Mouse (Mus musculus): ENCODE measurements at regions not wholly inside any gene's neighbourhood (a gene's known extent, or its start where the extent isn't known, plus 50 kb on each side); places are given as distances from the start of the nearest gene placed in this dataset.

- ATAC-seq (ENCODE audit: extremely low read depth, insufficient number of reproducible peaks, low FRiP score, poor library complexity, severe bottlenecking): no peak
Measured at GRCm38 (mm10) chr6:100406504-100406903, 119.2 kb upstream of the Rybp start.

- ATAC-seq (ENCODE audit: extremely low read depth, insufficient number of reproducible peaks, low FRiP score, poor library complexity, severe bottlenecking): no peak
Measured at GRCm38 (mm10) chr6:100404161-100404560, 116.9 kb upstream of the Rybp start.

- no peak for ATAC-seq (ENCODE audit: extremely low read depth, insufficient number of reproducible peaks, low FRiP score, poor library complexity, severe bottlenecking)
Measured at GRCm38 (mm10) chr6:100402716-100403115, 115.4 kb upstream of the Rybp start.

- ATAC-seq (ENCODE audit: extremely low read depth, insufficient number of reproducible peaks, low FRiP score, poor library complexity, severe bottlenecking): no peak
Measured at GRCm38 (mm10) chr6:100401728-100402127, 114.4 kb upstream of the Rybp start.

GRCm38 (mm10) chr6:100399387-100399786 lies 112.1 kb upstream of the Rybp start:
- peak; percentile 57 for ATAC-seq (ENCODE audit: extremely low read depth, insufficient number of reproducible peaks, low FRiP score, poor library complexity, severe bottlenecking)

GRCm38 (mm10) chr6:100396311-100397200 lies 109.3 kb upstream of the Rybp start:
- no peak for ATAC-seq (ENCODE audit: extremely low read depth, insufficient number of reproducible peaks, low FRiP score, poor library complexity, severe bottlenecking)

GRCm38 (mm10) chr6:100390258-100390910 lies 103.1 kb upstream of the Rybp start:
- ATAC-seq (ENCODE audit: extremely low read depth, insufficient number of reproducible peaks, low FRiP score, poor library complexity, severe bottlenecking): no peak

GRCm38 (mm10) chr6:100387042-100387441 lies 99.8 kb upstream of the Rybp start:
- ATAC-seq (ENCODE audit: extremely low read depth, insufficient number of reproducible peaks, low FRiP score, poor library complexity, severe bottlenecking): no peak

GRCm38 (mm10) chr6:100385640-100386039 lies 98.4 kb upstream of the Rybp start:
- ATAC-seq (ENCODE audit: extremely low read depth, insufficient number of reproducible peaks, low FRiP score, poor library complexity, severe bottlenecking): no peak

GRCm38 (mm10) chr6:100381046-100381445 lies 93.8 kb upstream of the Rybp start:
- peak; percentile 86 for ATAC-seq (ENCODE audit: extremely low read depth, insufficient number of reproducible peaks, low FRiP score, poor library complexity, severe bottlenecking)

GRCm38 (mm10) chr6:100380536-100380935 lies 93.3 kb upstream of the Rybp start:
- no peak for ATAC-seq (ENCODE audit: extremely low read depth, insufficient number of reproducible peaks, low FRiP score, poor library complexity, severe bottlenecking)

- ATAC-seq (ENCODE audit: extremely low read depth, insufficient number of reproducible peaks, low FRiP score, poor library complexity, severe bottlenecking): no peak
Measured at GRCm38 (mm10) chr6:100379792-100380191, 92.5 kb upstream of the Rybp start.

GRCm38 (mm10) chr6:100378533-100378874 lies 91.2 kb upstream of the Rybp start:
- no peak for ATAC-seq (ENCODE audit: extremely low read depth, insufficient number of reproducible peaks, low FRiP score, poor library complexity, severe bottlenecking)

- no peak for ATAC-seq (ENCODE audit: extremely low read depth, insufficient number of reproducible peaks, low FRiP score, poor library complexity, severe bottlenecking)
Measured at GRCm38 (mm10) chr6:100377828-100378532, 90.7 kb upstream of the Rybp start.

- no peak for ATAC-seq (ENCODE audit: extremely low read depth, insufficient number of reproducible peaks, low FRiP score, poor library complexity, severe bottlenecking)
Measured at GRCm38 (mm10) chr6:100376656-100377055, 89.4 kb upstream of the Rybp start.

- 0 out of 2 replicates have a peak, but pooled peaks have one; percentile 8 for ATAC-seq (ENCODE audit: extremely low read depth, insufficient number of reproducible peaks, low FRiP score, poor library complexity, severe bottlenecking)
Measured at GRCm38 (mm10) chr6:100370828-100371227, 83.5 kb upstream of the Rybp start.

GRCm38 (mm10) chr6:100370358-100370757 lies 83.1 kb upstream of the Rybp start:
- peak; percentile 38 for ATAC-seq (ENCODE audit: extremely low read depth, insufficient number of reproducible peaks, low FRiP score, poor library complexity, severe bottlenecking)

- ATAC-seq (ENCODE audit: extremely low read depth, insufficient number of reproducible peaks, low FRiP score, poor library complexity, severe bottlenecking): no peak
Measured at GRCm38 (mm10) chr6:100366231-100366630, 78.9 kb upstream of the Rybp start.

- peak; percentile 56 for ATAC-seq (ENCODE audit: extremely low read depth, insufficient number of reproducible peaks, low FRiP score, poor library complexity, severe bottlenecking)
Measured at GRCm38 (mm10) chr6:100365791-100366190, 78.5 kb upstream of the Rybp start.

- no peak for ATAC-seq (ENCODE audit: extremely low read depth, insufficient number of reproducible peaks, low FRiP score, poor library complexity, severe bottlenecking)
Measured at GRCm38 (mm10) chr6:100363683-100364082, 76.4 kb upstream of the Rybp start.

Measured in neutrophil, adult 5-6 weeks (primary cell).